Mouse (Mus musculus) MEL (cell line): Measurements from ENCODE around the gene Gab3.

Experiments used
- CHD2 ChIP-seq: IDR thresholded peaks from 2 replicates; pipeline ENCODE4 v1.6.1; 2011; ENCODE audit warnings: low read length, improper control_type of control experiment
- CTCF ChIP-seq, 3 experiments: IDR thresholded peaks in 2 of 3; conservative IDR thresholded peaks in 1 of 3; 2 replicates each; pipeline ENCODE4 v1.5.1; 2011 to 2012; ENCODE audit warnings: low read length in 3 of 3, low read depth in 2 of 3, mild to moderate bottlenecking in 2 of 3, improper control_type of control experiment in 1 of 3, inconsistent platforms in 1 of 3, mixed read lengths in 1 of 3, moderate library complexity in 1 of 3; ENCODE audit not compliant: control insufficient read depth in 1 of 3, insufficient read depth in 1 of 3, poor library complexity in 1 of 3, severe bottlenecking in 1 of 3
- EP300 ChIP-seq, 2 experiments: IDR thresholded peaks; 2 replicates each; pipeline ENCODE4 v1.6.1; 2011; ENCODE audit warnings: improper control_type of control experiment in 2 of 2, low read length in 2 of 2, low read depth in 1 of 2, mild to moderate bottlenecking in 1 of 2
- GATA1 ChIP-seq: IDR thresholded peaks from 2 replicates; pipeline ENCODE4 v1.6.1; 2011; ENCODE audit warnings: low read depth, low read length, improper control_type of control experiment
- MAFK ChIP-seq: IDR thresholded peaks from 2 replicates; pipeline ENCODE4 v1.6.1; 2011; ENCODE audit warnings: low read depth, mild to moderate bottlenecking, low read length, improper control_type of control experiment, borderline replicate concordance
- MAX ChIP-seq: IDR thresholded peaks from 2 replicates; pipeline ENCODE4 v1.6.1; 2011; ENCODE audit warnings: low read length, improper control_type of control experiment
- MAZ ChIP-seq: IDR thresholded peaks from 2 replicates; pipeline ENCODE4 v1.6.1; 2012; ENCODE audit warnings: low read depth, mild to moderate bottlenecking, inconsistent platforms, low read length, improper control_type of control experiment
- MEF2A ChIP-seq: IDR thresholded peaks from 2 replicates; pipeline ENCODE4 v1.6.1; 2014; ENCODE audit warnings: low read depth, mild to moderate bottlenecking, inconsistent platforms, low read length, improper control_type of control experiment; ENCODE audit not compliant: poor library complexity, insufficient replicate concordance, severe bottlenecking; ENCODE audit errors: extremely low read depth
- NELFE ChIP-seq: IDR thresholded peaks from 2 replicates; pipeline ENCODE4 v1.6.1; 2011; ENCODE audit warnings: low read depth, low read length, improper control_type of control experiment
- POLR2A ChIP-seq, 2 experiments: IDR thresholded peaks; 2 replicates each; pipeline ENCODE4 v1.6.1; 2011 to 2012; ENCODE audit warnings: low read length in 2 of 2, mild to moderate bottlenecking in 2 of 2, control low read depth in 1 of 2, improper control_type of control experiment in 1 of 2, low read depth in 1 of 2, moderate library complexity in 1 of 2; ENCODE audit not compliant: control insufficient read depth in 1 of 2, insufficient read depth in 1 of 2, poor library complexity in 1 of 2
- SMC3 ChIP-seq: IDR thresholded peaks from 2 replicates; pipeline ENCODE4 v1.6.1; 2011; ENCODE audit warnings: low read depth, low read length, improper control_type of control experiment
- TAL1 ChIP-seq: IDR thresholded peaks from 2 replicates; pipeline ENCODE4 v1.6.1; 2012; ENCODE audit warnings: mild to moderate bottlenecking, inconsistent platforms, low read length, moderate library complexity, mixed read lengths
- USF1 ChIP-seq: IDR thresholded peaks from 2 replicates; pipeline ENCODE4 v1.6.1; 2014; ENCODE audit warnings: low read depth, mild to moderate bottlenecking, inconsistent platforms, low read length, improper control_type of control experiment, moderate library complexity
- ZNF384 ChIP-seq: IDR thresholded peaks from 2 replicates; pipeline ENCODE4 v1.6.1; 2012; ENCODE audit warnings: low read depth, mild to moderate bottlenecking, inconsistent platforms, low read length, improper control_type of control experiment

DNA sequence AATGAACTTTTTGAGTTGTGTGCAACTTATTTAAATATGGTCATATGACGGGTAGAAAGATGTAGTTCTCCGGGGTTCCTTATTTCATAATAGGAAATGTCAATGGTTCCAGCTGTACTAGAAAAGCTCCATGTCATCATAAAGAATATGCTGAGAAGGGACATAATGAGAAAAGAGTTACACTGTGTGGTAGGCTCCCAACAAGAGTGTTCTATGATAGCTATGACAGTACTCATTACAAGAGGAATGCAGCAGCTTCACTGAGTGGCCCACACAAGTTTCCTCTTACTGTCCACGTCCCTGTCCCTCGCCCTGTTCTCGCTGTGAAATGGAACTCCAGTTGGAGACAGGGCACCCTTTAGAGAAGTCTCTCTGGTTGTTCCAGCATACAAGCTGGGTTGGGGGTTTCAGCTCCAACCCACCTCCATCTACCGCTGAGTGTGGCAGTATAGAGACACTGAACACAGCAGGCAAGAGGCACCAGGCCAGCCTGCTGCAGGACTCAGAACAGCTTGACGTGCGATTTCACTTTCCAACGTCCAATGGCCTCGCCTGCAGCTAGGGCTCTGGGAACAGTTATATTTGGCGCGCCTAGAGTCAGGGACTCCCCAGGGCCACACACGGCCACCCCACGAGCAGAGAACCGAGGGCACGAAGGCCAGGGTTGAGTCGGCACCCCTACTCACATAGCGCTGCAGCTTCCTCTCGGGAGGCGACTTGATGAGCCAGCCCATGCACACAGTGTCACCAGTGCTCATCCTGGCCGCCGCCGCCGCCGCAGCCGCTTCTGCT is 1.1 kb downstream of the Gab3 start:
- TF ChIP-seq POLR2A (IDR thresholded peaks at IDR 0.05; ENCODE audit: control insufficient read depth in 1 of 2, insufficient read depth in 1 of 2, low read depth in 1 of 2, low read length in 2 of 2, poor library complexity in 1 of 2) (no peak), CTCF (IDR thresholded peaks at IDR 0.05 in 2 of 3, conservative IDR thresholded peaks at IDR 0.05 in 1 of 3; ENCODE audit: control insufficient read depth in 1 of 3, insufficient read depth in 1 of 3, low read depth in 2 of 3, low read length in 3 of 3, poor library complexity in 1 of 3, severe bottlenecking in 1 of 3) (no peak), TAL1 (no peak), SMC3 (no peak), ZNF384 (no peak), NELFE (no peak), GATA1 (no peak), USF1 (peak; percentile 57; the same call in 1 of the 2 replicates), CHD2 (no peak), MAFK (no peak), MAZ (no peak), EP300 (IDR thresholded peaks at IDR 0.05; ENCODE audit: low read depth in 1 of 2, low read length in 2 of 2) (no peak), MAX (no peak), MEF2A (no peak)
